Mouse (Mus musculus): ENCODE results near the gene Gbf1. TPM values are rescaled to one million over a fixed set of nuclear protein-coding genes. Genes with fewer than 3 reads are reported as not detected.
"Not testable (repeated sequence)": the region's sequence is repeated elsewhere in the genome, so short reads cannot be mapped to it uniquely, and the experiment has no call there.

Gene Gbf1
- total RNA-seq (2021): 10 to 100 TPM; 83.2 to 94.5 TPM
- long read RNA-seq, experiment 1, full-length matches to known transcripts: 5 of 40 reads
- long read RNA-seq, experiment 1, partial matches to known transcripts: 22 of 40 reads
- long read RNA-seq, experiment 1, other reads (novel, unspliced or antisense): 13 of 40 reads
- long read RNA-seq, experiment 2, full-length matches to known transcripts: 4 of 57 reads
- long read RNA-seq, experiment 2, partial matches to known transcripts: 23 of 57 reads
- long read RNA-seq, experiment 2, other reads (novel, unspliced or antisense): 30 of 57 reads

DNA sequence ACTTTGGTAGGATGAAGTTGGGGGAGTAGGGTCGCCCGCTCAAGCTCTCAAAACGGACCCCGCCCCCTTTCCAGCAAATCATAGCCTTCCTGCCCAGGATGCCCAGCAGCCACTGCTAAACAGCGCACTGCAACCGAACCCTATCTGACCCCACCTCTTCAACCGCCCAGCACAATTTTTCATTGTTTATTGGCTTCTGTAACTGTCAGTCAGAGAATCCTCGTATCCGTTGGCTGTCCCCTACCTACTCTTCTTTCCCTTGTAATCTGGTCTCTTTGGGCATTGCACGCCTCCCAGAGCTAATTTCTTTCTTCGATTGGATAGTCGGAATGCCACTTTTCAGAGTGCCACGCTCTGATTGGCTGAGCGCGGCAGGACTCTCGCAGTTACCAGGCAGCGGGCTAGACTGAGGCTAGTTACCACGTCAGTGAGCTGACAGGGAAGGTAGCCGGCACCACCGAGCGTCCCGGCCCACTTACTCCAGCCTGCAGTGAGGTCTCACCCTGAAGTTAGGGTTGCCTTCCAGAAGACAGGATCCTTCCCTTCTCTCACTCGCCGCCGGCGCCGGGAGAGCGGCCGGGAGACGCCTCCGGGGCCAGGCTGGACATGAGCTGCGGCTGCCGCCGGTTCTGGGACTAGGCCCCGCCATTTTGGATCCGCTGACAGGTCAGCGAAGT lies at the start of gene Gbf1:
Gbf1 (plus strand) TSS at position 383 of the 677 bp plus-strand sequence.
- Histone ChIP-seq H3K4me3 (peak within 1 kb of the TSS; percentile 96), H3K27ac (peak within 1 kb of the TSS; percentile 91)
- TF ChIP-seq CTCF (conservative IDR thresholded peaks at IDR 0.05): peak; percentile 71
- DNase-seq (ENCODE audit: low spot score in 2 of 2): peak; percentile 90 to 98

GRCm38 (mm10) chr19:46103437-46104186 lies 48.7 kb upstream of the Gbf1 start:
- Histone ChIP-seq H3K4me3 (no peak overlapping the region), H3K27ac (no peak overlapping the region)
- no peak for TF ChIP-seq CTCF (conservative IDR thresholded peaks at IDR 0.05)
- no peak for DNase-seq (ENCODE audit: low spot score in 2 of 2)

GRCm38 (mm10) chr19:46104187-46104557 lies 48.1 kb upstream of the Gbf1 start:
- DNase-seq (ENCODE audit: low spot score in 2 of 2): no peak
- no peak for TF ChIP-seq CTCF (conservative IDR thresholded peaks at IDR 0.05)
- no peak overlapping the region for H3K4me3 ChIP-seq
- no peak overlapping the region for H3K27ac ChIP-seq

DNA sequence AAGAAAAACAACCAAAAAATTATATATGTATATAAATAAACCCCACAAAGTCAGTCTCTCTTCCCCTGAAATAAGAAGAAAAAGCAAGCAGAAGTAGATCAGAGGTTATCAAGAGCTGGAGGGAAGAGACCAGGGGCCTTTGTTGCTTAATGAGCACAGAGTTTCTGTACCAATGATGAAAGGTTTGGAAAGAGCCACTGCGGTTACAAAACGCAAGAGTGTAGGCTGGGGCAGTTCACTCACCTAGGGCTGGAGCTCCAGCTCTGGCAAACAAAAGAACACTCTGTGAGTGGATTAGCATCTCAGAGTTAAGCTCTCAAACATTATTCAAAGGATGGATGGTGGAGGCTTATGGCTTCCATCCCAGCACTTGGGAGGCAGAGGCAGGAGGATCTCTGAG lies 42.1 kb upstream of the Gbf1 start:
- H3K4me3 ChIP-seq: no peak overlapping the region
- DNase-seq (ENCODE audit: low spot score in 2 of 2): no peak
- no peak overlapping the region for H3K27ac ChIP-seq
- no peak for TF ChIP-seq CTCF (conservative IDR thresholded peaks at IDR 0.05)

DNA sequence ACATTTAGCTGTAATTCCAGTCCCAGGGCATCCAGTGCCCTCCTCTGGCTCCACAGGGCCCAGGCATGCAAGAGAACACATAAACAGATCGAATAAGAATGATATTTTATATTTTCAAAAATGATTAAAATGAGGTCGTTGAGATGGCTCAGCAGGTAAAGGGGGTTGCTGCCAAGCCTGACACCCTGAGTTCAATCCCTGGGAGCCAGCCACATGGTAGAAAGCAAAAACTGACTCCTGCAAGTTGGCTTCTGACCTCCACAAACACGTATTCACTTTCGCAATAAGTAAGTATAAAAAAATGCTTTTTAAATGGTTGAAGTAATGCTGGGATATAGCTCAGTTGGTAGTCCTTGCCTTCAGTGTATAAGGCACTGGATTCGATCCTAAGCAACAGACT lies 41.5 kb upstream of the Gbf1 start:
- H3K27ac ChIP-seq: no peak overlapping the region
- DNase-seq (ENCODE audit: low spot score in 2 of 2): no peak
- no peak for TF ChIP-seq CTCF (conservative IDR thresholded peaks at IDR 0.05)
- H3K4me3 ChIP-seq: no peak overlapping the region

GRCm38 (mm10) chr19:46114617-46115016 lies 37.7 kb upstream of the Gbf1 start:
- no peak overlapping the region for H3K4me3 ChIP-seq
- no peak for TF ChIP-seq CTCF (conservative IDR thresholded peaks at IDR 0.05)
- H3K27ac ChIP-seq: no peak overlapping the region
- DNase-seq (ENCODE audit: low spot score in 2 of 2): no peak

- no peak overlapping the region for H3K27ac ChIP-seq
- no peak for TF ChIP-seq CTCF (conservative IDR thresholded peaks at IDR 0.05)
- DNase-seq (ENCODE audit: low spot score in 2 of 2): no peak
- H3K4me3 ChIP-seq: no peak overlapping the region
Observed at GRCm38 (mm10) chr19:46119458-46119857, 32.9 kb upstream of the Gbf1 start.

- no peak for DNase-seq (ENCODE audit: low spot score in 2 of 2)
- TF ChIP-seq CTCF (conservative IDR thresholded peaks at IDR 0.05): no peak
Observed at GRCm38 (mm10) chr19:46120872-46121271, 31.4 kb upstream of the Gbf1 start.

GRCm38 (mm10) chr19:46123876-46124275 lies 28.4 kb upstream of the Gbf1 start:
- no peak for TF ChIP-seq CTCF (conservative IDR thresholded peaks at IDR 0.05)
- Histone ChIP-seq H3K27ac (no peak overlapping the region), H3K4me3 (no peak overlapping the region)
- no peak for DNase-seq (ENCODE audit: low spot score in 2 of 2)

More at GRCm38 (mm10) chr19:46120872-46121271, 31.4 kb upstream of the Gbf1 start:
- no peak overlapping the region for H3K27ac ChIP-seq
- H3K4me3 ChIP-seq: no peak overlapping the region

DNA sequence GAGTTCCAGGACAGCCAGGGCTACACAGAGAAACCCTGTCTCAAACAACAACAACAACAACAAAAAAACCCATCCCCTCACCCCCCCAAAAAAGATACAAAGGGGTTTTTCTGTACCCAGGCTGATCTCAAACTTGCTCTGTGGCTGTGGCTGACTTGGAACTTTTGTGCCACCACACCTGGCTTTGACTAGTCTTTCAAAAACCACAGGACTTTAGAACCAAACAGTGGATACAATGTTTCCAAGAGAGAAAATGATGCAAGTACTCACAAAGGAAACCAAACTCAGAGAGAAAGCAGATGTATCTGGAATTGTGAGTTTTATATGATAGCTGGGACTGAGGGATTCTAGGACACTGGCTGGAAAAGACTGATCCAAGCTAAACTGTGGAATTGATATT lies 27.7 kb upstream of the Gbf1 start:
- TF ChIP-seq CTCF (conservative IDR thresholded peaks at IDR 0.05): no peak
- Histone ChIP-seq H3K27ac (no peak overlapping the region), H3K4me3 (no peak overlapping the region)
- no peak for DNase-seq (ENCODE audit: low spot score in 2 of 2)

GRCm38 (mm10) chr19:46126301-46126700 lies 26.0 kb upstream of the Gbf1 start:
- no peak for TF ChIP-seq CTCF (conservative IDR thresholded peaks at IDR 0.05)
- Histone ChIP-seq H3K27ac (no peak overlapping the region), H3K4me3 (no peak overlapping the region)
- DNase-seq (ENCODE audit: low spot score in 2 of 2): no peak

DNA sequence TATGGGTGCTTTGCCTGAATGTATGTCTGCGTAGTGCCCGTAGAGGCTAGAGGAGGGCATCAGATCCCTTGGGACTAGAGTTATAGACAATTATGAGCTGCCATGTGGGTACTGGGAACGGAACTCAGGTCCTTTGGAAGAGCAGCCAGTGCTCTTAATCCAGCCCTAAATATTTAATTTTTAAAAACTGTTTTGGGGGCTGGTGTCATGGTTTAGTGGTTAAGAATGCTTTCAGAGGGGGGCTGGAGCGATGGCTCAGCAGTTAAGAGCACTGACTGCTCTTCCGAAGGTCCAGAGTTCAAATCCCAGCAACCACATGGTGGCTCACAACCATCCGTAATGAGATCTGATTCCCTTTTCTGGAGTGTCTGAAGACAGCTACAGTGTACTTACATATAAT lies 22.6 kb upstream of the Gbf1 start:
- not testable (repeated sequence) for H3K27ac ChIP-seq; H3K4me3 ChIP-seq; DNase-seq (ENCODE audit: low spot score in 2 of 2)

DNA sequence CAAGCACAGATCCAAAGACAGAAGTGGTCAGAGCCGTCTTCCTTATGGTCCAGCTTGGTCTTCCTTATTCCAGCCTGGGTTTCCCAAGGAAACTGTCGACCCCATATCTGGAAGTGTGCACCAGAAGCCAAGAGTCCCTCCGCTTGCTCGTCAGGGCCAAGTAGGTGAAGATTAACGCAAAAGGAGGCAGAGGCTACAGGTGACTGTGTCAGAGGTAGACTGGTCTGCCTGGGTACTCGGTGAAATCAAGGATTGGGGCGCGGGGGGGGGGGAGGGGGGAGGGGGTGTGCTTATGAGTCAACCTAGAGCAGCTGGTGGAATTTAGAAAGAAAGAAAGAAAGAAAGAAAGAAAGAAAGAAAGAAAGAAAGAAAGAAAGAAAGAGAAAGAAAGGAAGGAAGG lies 21.0 kb upstream of the Gbf1 start:
- Histone ChIP-seq H3K27ac (no peak overlapping the region), H3K4me3 (no peak overlapping the region)
- DNase-seq (ENCODE audit: low spot score in 2 of 2): no peak
- no peak for TF ChIP-seq CTCF (conservative IDR thresholded peaks at IDR 0.05)

Data from layer of hippocampus, adult 2 months (tissue).